Mouse (Mus musculus) ES-E14 (cell line): ENCODE measurements around the gene Iqgap3. TPM values are rescaled to one million over a fixed set of nuclear protein-coding genes. Genes with fewer than 3 reads are reported as not detected.

Experiments used
- DNase-seq: peaks from one replicate; pipeline ENCODE4 v3.0.0-alpha.2; 2013; ENCODE audit warnings: low read depth, low spot score
- H3K27ac ChIP-seq: 2 replicates; pipeline ENCODE4 v1.5.1; 2012; ENCODE audit warnings: low read depth, mild to moderate bottlenecking, low read length, moderate library complexity, mixed read lengths; ENCODE audit not compliant: poor library complexity, insufficient read depth, severe bottlenecking
- H3K36me3 ChIP-seq: 2 replicates; pipeline ENCODE4 v1.6.1; 2012; ENCODE audit warnings: mild to moderate bottlenecking, low read length, moderate library complexity, mixed read lengths; ENCODE audit not compliant: control insufficient read depth, poor library complexity, insufficient read depth, severe bottlenecking
- H3K4me1 ChIP-seq, 2 experiments: fragments of 150-350 bp in 1 of 2; sonication (generic) in 1 of 2; 2 replicates each; pipeline ENCODE4 v1.6.1; 2012; ENCODE audit warnings: low read length in 2 of 2, mild to moderate bottlenecking in 1 of 2, mixed read lengths in 1 of 2; ENCODE audit not compliant: control insufficient read depth in 2 of 2, insufficient read depth in 2 of 2, poor library complexity in 1 of 2
- H3K4me3 ChIP-seq, 2 experiments: fragments of 150-350 bp in 1 of 2; sonication (generic) in 1 of 2; 2 replicates each; pipeline ENCODE4 v1.5.1; 2012; ENCODE audit warnings: low read length in 2 of 2, low read depth in 1 of 2, mild to moderate bottlenecking in 1 of 2, mixed read lengths in 1 of 2; ENCODE audit not compliant: insufficient read depth in 1 of 2, poor library complexity in 1 of 2, severe bottlenecking in 1 of 2
- H3K9ac ChIP-seq: 2 replicates; pipeline ENCODE4 v1.6.1; 2012; ENCODE audit warnings: low read depth, mild to moderate bottlenecking, low read length, mixed read lengths; ENCODE audit not compliant: poor library complexity, insufficient read depth, severe bottlenecking
- H3K9me3 ChIP-seq: fragments of 150-350 bp; sonication (generic); 2 replicates; pipeline ENCODE4 v1.6.1; 2012; ENCODE audit warnings: low read depth, mild to moderate bottlenecking, low read length; ENCODE audit not compliant: control insufficient read depth, insufficient read depth
- CHD2 ChIP-seq: IDR thresholded peaks from 2 replicates; pipeline ENCODE4 v1.6.1; 2014; ENCODE audit warnings: mild to moderate bottlenecking, low read depth, low read length, inconsistent platforms
- HCFC1 ChIP-seq: IDR thresholded peaks from 2 replicates; pipeline ENCODE4 v1.6.1; 2012; ENCODE audit warnings: low read length, inconsistent platforms, borderline replicate concordance; ENCODE audit not compliant: insufficient read depth
- MAFK ChIP-seq: IDR thresholded peaks from 2 replicates; pipeline ENCODE4 v1.6.1; 2014; ENCODE audit warnings: mild to moderate bottlenecking, low read depth, low read length, inconsistent platforms; ENCODE audit not compliant: insufficient read depth
- ZC3H11A ChIP-seq: IDR thresholded peaks from 2 replicates; pipeline ENCODE4 v1.6.1; 2012; ENCODE audit warnings: low read depth, mild to moderate bottlenecking, inconsistent platforms, low read length, borderline replicate concordance
- ZNF384 ChIP-seq: IDR thresholded peaks from 2 replicates; pipeline ENCODE4 v1.6.1; 2012; ENCODE audit warnings: low read depth, low read length, inconsistent platforms
- in situ Hi-C, 2 experiments: fragments of 600-800 bp; cut with MboI; formaldehyde crosslinking; loops; one replicate each; pipeline ENCODE4 v1.15.1; 2025; ENCODE audit warnings: low sequenced_read_pairs in 2 of 2, inconsistent platforms in 1 of 2; ENCODE audit not compliant: unreplicated experiment in 2 of 2
- total RNA-seq: library from RNA; depleted of rRNA; stranded (reverse); fragments of 300-350 nt; gene quantifications from 2 replicates; pipeline ENCODE4 v1.2.3, GENCODE M21; 2012

The Iqgap3 gene
- total RNA-seq, 1 experiment: 60.3 TPM

DNA sequence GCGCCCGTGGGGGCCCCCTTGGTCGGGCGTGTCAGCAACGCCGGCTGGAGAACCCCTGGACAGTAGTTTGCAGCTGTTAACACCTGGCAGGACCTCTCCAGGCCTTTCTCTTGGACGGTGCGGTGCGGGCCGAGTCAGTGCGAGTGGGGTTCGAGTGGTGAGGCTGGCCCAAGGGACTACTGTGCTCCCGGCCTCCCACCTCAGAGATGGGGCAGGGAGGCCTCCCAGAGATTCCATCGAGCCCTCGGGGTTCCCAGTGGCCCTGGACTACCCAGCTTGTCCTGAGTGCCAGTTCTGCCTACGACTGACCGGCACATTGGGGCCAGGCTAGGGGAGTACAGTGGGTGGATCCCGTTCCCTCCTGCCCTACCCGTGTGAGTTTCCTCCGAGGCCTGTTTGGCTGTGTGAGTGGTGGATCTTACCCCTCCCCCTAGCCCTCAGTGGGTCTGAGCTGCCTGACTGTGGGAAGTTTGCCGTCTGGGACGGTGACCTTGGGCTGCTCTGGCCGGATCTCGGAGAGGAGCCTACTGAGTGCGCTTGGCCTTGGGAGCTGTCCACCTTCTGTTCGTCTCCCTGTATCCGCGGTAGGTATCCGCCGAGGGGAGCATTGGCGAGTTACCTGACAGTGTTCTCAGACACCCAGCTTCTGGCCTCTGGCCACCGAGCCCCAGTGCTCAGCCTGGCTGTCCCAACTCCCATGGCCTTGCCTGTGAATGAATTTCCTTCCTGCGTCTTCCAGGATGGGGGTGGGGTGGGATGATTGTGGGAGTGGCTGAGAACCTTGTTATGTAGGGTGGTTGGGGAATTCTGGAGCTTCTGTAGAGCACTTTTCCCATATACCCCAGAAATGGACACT lies 61.4 kb downstream of the Iqgap3 start:
- Histone ChIP-seq H3K27ac (no peak overlapping the region), H3K9me3 (no peaks in the 10 kb centered on the region), H3K9ac (peak overlapping the region; percentile 82), H3K4me3 (peak overlapping the region; percentile 74 to 90), H3K36me3 (no peaks in the 10 kb centered on the region), H3K4me1 (peaks cover 16 to 50% of the 10 kb centered on the region in 2 experiments)
- DNase-seq: no peak
- no peak for TF ChIP-seq ZC3H11A
- no peak for TF ChIP-seq CHD2
- no peak for TF ChIP-seq MAFK
- TF ChIP-seq ZNF384: no peak
- TF ChIP-seq HCFC1: no peak
- in situ Hi-C loops: no loop called here

DNA sequence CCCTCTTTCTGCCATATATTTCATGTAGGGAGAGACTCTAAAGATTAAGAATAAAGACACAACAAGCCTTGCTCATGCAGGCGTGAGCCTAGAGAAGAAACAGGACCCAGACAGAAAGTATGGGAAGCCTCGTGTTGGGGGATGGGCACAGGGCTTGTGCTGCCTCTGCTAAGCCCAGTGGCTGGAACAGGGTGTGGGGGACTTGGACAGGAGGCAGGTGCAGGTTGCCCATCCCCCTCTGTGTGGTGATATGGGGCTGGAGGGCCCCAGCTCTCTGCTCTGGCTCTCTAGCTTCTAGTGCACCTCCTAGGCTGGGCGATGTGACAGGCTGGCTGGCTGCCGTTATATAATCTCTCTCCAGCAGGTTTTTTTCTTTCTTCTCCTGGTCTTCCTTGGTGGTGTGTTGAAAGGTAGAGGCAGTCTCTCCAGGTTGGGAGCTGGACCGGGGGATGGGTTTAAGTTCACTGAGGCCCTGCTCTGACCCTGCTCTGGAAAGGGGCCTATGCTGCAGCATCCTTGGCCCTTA lies 62.3 kb downstream of the Iqgap3 start:
- no peak for DNase-seq
- H3K27ac ChIP-seq: no peak overlapping the region
- no peaks in the 10 kb centered on the region for H3K9me3 ChIP-seq
- H3K4me3 ChIP-seq: peak overlapping the region; percentile 74 to 90; a peak in 3 of 4 replicates
- H3K36me3 ChIP-seq: no peaks in the 10 kb centered on the region
- peaks cover 23 to 57% of the 10 kb centered on the region in 2 experiments for H3K4me1 ChIP-seq
- H3K9ac ChIP-seq: no peak overlapping the region
- TF ChIP-seq CHD2 (no peak), HCFC1 (no peak), ZNF384 (no peak), ZC3H11A (no peak), MAFK (no peak)
- in situ Hi-C loops: no loop called here

DNA sequence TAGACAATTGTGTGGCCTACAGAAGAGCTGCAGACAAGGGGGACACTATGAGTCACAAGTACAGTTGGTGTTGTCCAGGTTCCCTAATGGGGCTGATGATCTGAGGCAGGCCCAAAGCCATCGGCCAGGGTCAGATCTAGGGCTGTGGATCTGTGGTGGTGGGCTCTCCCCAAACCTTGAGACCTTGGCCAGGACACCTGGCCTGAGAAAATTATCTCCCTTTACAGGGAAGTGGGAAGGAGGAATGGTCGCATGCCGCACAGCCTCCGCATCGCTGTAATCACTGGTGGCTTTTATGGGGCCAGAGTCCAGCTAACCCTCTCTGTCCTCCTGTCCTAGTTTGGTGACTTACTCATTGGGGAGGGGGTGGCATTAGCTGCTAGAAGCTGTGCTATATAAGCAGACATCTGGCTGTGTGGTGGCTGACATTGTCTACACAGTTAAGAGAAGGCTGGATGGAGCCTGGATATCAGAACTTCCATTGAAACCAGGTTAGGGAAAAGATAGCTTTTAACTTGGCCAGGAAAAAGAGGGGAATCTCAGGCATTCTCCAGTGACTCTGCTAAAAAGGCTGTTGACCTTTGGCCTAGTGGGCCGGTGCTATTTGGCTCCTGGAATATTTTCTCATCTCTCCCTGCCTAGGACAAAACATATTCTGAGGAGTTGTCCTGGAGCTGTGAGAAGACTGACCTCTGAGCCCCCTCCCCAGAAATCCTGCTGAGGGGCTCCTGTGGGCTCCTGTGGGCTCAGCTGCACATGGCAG lies 63.1 kb downstream of the Iqgap3 start:
- Histone ChIP-seq H3K27ac (no peak overlapping the region), H3K4me3 (no peak overlapping the region), H3K4me1 (peaks cover 27 to 64% of the 10 kb centered on the region in 2 experiments), H3K9ac (no peak overlapping the region), H3K36me3 (no peaks in the 10 kb centered on the region), H3K9me3 (no peaks in the 10 kb centered on the region)
- no peak for DNase-seq
- TF ChIP-seq CHD2: no peak
- no peak for TF ChIP-seq MAFK
- TF ChIP-seq HCFC1: no peak
- TF ChIP-seq ZNF384: no peak
- no peak for TF ChIP-seq ZC3H11A
- in situ Hi-C loops: no loop called here

DNA sequence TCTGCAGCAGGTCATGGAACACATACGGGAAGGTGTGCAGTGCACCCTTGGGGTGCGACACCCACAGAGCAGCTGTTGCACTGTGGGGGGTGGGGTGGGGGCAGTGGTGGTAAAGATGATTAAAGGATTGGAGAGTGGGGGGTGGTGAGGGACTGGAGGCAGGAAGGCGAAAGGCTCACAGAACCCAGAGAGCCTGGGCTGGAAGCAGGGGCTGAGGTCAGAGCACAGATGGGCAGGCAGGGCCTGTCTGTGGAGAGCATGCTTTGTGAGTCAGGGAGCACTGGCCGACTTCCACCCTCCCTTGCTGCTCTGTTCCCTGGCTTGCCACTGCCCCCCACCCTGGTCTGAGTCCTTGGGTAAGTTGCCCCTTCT lies 63.6 kb downstream of the Iqgap3 start:
- no peak overlapping the region for H3K27ac ChIP-seq
- no peak overlapping the region for H3K9ac ChIP-seq
- no peak for DNase-seq
- TF ChIP-seq ZNF384 (no peak), MAFK (no peak), HCFC1 (no peak), CHD2 (no peak), ZC3H11A (no peak)
- no peak overlapping the region for H3K4me3 ChIP-seq
- H3K36me3 ChIP-seq: no peaks in the 10 kb centered on the region
- no peaks in the 10 kb centered on the region for H3K9me3 ChIP-seq
- peaks cover 27 to 68% of the 10 kb centered on the region in 2 experiments for H3K4me1 ChIP-seq
- in situ Hi-C loops: no loop called here
